Mouse (Mus musculus) lung, postnatal 10 days (tissue): ENCODE data around the gene 1700049E17Rik2.
"Not testable (repeated sequence)": the region's sequence is repeated elsewhere in the genome, so short reads cannot be mapped to it uniquely, and the experiment has no call there.

ENCODE experiments used
- DNase-seq: peaks from one replicate; pipeline ENCODE4 v3.0.0; 2021

Gene 1700049E17Rik2

DNA sequence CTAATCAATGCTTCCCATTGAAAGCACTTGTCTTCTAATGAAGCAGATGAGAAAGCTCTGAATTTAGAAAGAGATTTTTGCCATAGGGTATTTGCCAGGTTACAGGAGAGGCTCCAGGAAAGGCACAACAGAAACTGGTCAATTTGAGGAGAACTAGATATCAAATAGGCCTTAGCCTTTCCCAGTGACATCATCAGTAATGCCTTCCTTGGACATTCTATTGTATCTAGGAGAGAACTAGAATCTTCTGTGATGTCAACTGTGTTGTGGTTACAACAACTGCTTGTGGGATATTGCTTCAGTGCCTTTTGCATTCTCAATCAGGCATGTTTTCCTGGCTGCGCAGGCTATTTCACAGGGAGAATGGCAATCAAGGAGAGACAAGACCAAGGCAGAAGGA lies at the start of gene 1700049E17Rik2:
1700049E17Rik2 (plus strand) TSS at position 301 of the 400 bp plus-strand sequence.
- not testable (repeated sequence) for DNase-seq

DNA sequence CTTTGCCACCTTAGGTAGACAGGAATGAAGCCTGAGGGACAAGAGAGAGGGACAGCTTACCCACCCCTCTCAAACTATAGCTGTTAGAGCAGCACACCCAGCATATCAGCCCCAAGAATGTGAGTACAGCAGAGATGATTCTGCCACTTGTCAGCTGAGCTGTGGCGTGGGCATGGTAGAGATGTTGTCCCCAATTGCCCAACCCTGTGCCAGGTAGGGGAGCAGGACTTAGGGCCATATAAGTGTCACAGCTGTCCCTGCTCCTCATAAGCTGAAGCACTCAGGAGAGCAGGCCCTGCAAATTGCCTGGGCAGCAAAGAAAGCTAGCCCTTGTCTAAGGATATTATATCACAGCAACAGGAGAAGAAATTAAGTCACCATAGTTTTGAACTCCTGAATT lies 48.3 kb upstream of the 1700049E17Rik2 start:
- DNase-seq, result not testable (repeated sequence)

DNA sequence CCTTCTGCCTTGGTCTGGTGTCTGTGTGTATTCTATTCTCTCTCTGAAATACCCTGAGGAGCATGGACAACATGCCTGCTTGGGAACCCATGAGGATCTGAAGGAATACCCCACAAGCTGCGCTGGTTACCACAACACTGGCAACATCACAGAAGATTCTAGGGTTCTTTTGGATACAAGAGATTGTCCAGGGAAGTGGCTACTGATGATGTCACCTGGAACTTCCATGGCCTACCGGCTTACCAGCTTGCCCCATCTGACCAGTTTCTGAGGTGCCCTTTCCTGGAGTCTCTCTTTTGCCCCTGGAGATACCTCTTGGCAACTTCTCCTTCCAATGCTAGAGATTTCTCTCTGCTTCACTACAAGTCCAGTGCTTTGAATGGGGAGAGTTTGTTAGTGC lies 17.5 kb upstream of the 1700049E17Rik2 start, which contains the start of gene Gm7970:
Gm7970 (minus strand) TSS at position 101 of the 400 bp plus-strand sequence.
- DNase-seq, result not testable (repeated sequence)

DNA sequence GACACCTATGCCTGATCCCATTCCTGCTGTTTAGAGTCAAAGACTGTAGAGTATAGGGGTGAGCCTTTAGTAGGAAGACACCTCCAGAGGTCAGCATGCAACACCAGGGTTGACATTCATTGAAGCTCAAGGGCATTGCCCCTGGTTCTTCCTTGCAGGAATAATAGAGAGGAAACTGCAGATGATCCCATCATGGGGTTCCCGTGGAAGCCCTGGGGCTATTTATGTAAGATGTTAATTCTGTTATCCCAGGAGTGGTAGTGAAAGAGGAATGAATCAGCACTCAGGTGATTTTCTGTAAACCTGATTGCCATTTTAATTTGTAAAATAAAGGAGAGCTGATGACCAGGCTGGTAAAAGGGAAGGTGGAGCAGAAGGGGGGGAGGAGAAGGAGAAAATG lies 13.3 kb downstream of the 1700049E17Rik2 start:
- DNase-seq, result not testable (repeated sequence)

DNA sequence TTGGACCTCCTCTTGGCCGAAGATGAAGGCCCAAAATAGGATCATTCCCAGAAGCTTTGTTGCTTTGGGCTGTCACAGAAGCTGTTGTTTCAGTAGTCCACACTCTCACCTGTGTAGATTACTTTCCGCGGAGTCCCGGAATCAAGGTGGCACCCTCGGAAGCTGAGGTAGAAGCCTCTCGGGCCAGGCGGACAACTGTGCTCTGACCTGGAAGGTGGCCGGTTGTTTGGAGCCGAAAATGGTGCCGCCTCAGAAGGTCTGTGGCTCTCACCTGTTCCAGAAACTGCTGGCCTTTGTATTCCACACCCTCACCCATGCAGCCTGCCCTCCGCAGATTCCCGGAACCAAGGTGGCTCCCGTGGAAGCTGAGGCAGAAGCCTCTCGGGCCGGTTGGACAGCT lies 27.9 kb downstream of the 1700049E17Rik2 start:
- DNase-seq, result not testable (repeated sequence)

DNA sequence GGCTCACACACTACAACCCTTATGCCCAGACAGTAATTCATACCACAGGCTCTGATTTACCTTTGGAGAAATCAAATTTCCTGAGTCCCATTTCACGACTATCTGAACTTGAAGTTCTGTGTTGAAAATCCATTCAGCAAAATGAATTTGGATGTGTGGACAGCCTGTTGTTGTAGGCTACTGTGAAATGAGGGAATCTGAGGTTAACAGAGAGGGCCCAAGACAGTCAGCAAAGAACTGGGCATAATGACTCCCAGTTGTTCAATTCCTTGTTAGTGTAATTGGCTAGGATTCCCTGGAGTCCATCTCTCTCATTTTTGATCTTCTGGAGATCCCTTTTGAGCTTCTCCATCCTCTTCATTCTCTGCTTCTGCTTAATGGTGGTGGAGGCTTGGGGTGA lies 37.7 kb downstream of the 1700049E17Rik2 start:
- not testable (repeated sequence) for DNase-seq

DNA sequence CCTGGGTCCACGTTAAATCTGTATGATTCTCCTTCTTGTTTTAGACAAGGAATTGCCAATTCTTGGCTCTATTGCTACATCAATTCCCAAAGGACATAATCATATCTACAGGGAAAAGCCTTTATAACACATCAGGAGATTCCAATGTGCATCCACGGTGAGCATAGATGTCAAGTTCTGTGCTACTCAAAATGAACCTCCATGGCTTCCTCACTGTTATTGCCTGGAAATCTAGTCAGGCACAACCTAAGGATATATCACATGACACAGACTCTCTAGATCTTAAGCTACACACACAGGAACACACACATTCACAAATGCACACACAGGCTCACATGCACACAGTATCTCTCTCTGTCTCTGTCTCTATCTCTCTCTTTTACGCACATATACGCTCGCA lies 49.5 kb downstream of the 1700049E17Rik2 start:
- not testable (repeated sequence) for DNase-seq

DNA sequence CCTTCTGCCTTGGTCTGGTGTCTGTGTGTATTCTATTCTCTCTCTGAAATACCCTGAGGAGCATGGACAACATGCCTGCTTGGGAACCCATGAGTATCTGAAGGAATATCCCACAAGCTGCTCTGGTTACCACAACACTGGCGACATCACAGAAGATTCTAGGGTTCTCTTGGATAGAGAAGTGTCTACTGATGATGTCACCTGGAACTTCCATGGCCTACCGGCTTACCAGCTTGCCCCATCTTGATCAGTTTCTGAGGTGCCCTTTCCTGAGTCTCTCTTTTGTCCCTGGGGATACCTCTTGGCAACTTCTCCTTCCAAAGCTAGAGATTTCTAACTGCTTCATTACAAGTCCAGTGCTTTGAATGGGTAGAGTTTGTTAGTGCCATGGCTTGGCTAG lies 51.5 kb downstream of the 1700049E17Rik2 start, which contains the start of gene Gm3072:
Gm3072 (minus strand) TSS at position 101 of the 400 bp plus-strand sequence.
- not testable (repeated sequence) for DNase-seq

DNA sequence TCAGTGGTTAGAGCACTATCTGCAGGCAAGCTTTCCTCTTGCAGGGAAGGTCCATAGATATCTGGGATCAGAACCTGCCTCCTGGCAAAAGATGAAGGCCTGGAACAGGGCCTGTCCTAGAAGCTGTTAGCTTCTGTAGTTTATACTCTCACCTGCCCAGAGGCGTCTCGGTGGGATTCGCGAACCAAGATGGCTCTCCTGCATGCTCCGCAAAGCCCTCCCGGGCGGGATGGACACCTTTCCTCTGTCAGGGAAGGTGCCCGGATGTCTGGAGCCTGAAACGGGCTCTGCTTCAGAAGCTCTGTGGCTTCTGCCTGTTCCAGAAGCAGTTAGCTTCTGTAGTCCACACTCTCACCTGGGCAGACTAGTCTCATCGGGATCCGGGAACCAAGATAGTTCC lies 57.1 kb downstream of the 1700049E17Rik2 start:
- not testable (repeated sequence) for DNase-seq
